Mouse (Mus musculus) brain, adult 10 weeks (tissue): ENCODE results near the gene Trim23. TPM values are rescaled to one million over a fixed set of nuclear protein-coding genes. Genes with fewer than 3 reads are reported as not detected.

Experiments used
- polyA plus RNA-seq: library from polyadenylated mRNA; stranded (reverse); fragments of 350-450 nt; fragmentation: Illumina TruSeq; extraction: RNeasy Lipid Tissue Mini Kit (QIAGEN cat#74804); gene quantifications from one replicate; pipeline ENCODE4 v1.2.3, GENCODE M21; 2015; ENCODE audit warnings: low read depth, low replicate concordance

Gene Trim23
- polyA plus RNA-seq, result 72.8 TPM

GRCm38 (mm10) chr13:104178650-104179121 lies at the start of gene Trim23:
Gene Trim23, plus strand, starts transcription at chr13:104178797.

GRCm38 (mm10) chr13:104177796-104178649 lies 574 bp upstream of the Trim23 start, which contains the start of gene Trappc13:
Gene Trappc13, minus strand, starts transcription at chr13:104178469.

GRCm38 (mm10) chr13:104228384-104229066 lies 49.9 kb downstream of the Trim23 start, which contains the start of the genes Cenpk and Ppwd1:
Gene Cenpk, plus strand, starts transcription at chr13:104228611.
Gene Ppwd1, minus strand, starts transcription at chr13:104228843.

Other genes starting within 250 kb of the Trim23 start
- gene Nln, start 69.2 kb upstream of the Trim23 start, polyA plus RNA-seq, result 17.1 TPM
- gene Sgtb, start 69.1 kb upstream of the Trim23 start, polyA plus RNA-seq, result 131 TPM
- 51.6 TPM for gene Trappc13, start 328 bp upstream of the Trim23 start, polyA plus RNA-seq
- 1.4 TPM for gene Cenpk, start 49.8 kb downstream of the Trim23 start, polyA plus RNA-seq
- 8.0 TPM for gene Ppwd1, start 50.0 kb downstream of the Trim23 start, polyA plus RNA-seq
- 2.7 TPM for gene Adamts6, start 109.0 kb downstream of the Trim23 start, polyA plus RNA-seq